Mouse (Mus musculus): ENCODE results near the gene Pcsk4. TPM values are rescaled to one million over a fixed set of nuclear protein-coding genes. Genes with fewer than 3 reads are reported as not detected.

Pcsk4 gene
- polyA plus RNA-seq, 1 experiment: 15.1 TPM

DNA sequence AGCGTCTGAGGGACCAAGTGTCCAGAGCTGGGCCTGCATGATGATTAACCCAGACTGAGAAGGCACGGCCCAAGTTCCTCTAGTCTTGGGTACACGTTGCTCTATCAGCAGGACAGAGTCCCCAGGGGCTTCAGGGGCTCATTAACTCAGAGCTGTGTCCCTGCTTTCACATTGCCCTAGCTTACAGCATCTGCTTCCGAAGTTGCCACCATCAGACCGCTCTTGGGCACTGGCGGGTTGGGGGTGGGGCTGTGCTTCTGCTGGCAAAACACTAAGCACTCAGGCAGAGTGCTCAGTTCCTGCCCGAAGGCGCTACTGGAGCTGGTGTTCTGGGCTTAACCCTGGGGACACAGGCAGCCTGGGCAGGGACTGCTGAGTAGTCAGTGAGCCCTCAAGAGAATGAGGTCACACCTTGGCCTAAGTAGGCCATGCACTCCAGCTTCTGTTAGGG is 47.4 kb downstream of the Pcsk4 start:
- Histone ChIP-seq H3K4me1 (peaks cover 59% of the 10 kb centered on the region), H3K4me3 (replicated peaks) (no peak overlapping the region), H3K9me3 (no peaks in the 10 kb centered on the region), H3K27me3 (replicated peaks) (no peaks in the 10 kb centered on the region), H3K36me3 (replicated peaks; ENCODE audit: low read length) (peaks cover 98% of the 10 kb centered on the region)
- TF ChIP-seq FLI1 (IDR thresholded peaks at IDR 0.05; ENCODE audit: low read length): no peak
- TF ChIP-seq GATA1 (IDR thresholded peaks at IDR 0.05; ENCODE audit: borderline replicate concordance, low read length): no peak

DNA sequence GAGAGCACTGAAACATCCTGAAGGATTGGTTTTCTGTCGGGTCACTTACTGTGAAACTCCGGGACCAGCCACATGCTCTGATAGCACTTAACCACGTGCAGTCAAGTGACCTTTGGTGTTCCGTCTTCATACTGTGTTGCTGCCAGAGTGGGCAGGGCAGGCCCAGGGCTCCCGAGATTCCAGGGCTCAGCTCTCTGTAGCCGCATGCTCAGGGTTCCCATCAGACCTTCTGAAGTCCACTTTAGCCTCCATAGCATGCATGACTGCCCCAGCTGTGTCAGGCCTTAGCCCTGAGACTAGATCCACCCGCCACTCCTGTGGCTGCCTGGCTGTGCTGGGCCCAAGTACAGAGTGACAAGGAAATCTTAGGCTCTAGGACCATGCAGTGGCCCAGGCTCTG is 48.0 kb downstream of the Pcsk4 start:
- Histone ChIP-seq H3K27me3 (replicated peaks) (no peaks in the 10 kb centered on the region), H3K9me3 (no peaks in the 10 kb centered on the region), H3K4me1 (peaks cover 55% of the 10 kb centered on the region), H3K36me3 (replicated peaks; ENCODE audit: low read length) (peaks cover 97% of the 10 kb centered on the region), H3K4me3 (replicated peaks) (no peak overlapping the region)
- TF ChIP-seq GATA1 (IDR thresholded peaks at IDR 0.05; ENCODE audit: borderline replicate concordance, low read length): no peak
- no peak for TF ChIP-seq FLI1 (IDR thresholded peaks at IDR 0.05; ENCODE audit: low read length)

DNA sequence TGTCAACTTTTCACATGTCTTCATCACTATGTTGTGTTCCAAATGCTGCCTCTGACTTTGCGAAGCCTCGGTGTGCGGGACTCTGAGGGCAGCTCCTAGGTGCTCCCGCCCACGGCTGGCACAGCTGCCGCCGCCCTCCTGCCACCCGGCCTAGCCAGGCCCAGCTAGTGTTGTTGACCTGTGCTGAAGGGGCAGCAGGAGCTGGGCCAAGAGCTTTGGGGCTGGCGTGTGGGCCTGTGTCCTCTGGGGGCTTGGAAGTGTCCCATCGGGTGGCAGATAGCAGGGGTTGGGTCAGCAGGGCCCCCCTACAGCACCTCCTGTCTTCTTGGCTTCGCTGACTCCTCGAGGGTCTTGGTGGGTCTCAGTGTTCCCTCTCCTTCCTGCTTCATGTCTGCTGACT is 50.0 kb downstream of the Pcsk4 start:
- no peak overlapping the region for H3K4me3 ChIP-seq (replicated peaks)
- no peaks in the 10 kb centered on the region for H3K9me3 ChIP-seq
- no peaks in the 10 kb centered on the region for H3K27me3 ChIP-seq (replicated peaks)
- peaks cover 96% of the 10 kb centered on the region for H3K36me3 ChIP-seq (replicated peaks; ENCODE audit: low read length)
- TF ChIP-seq FLI1 (IDR thresholded peaks at IDR 0.05; ENCODE audit: low read length) (no peak), GATA1 (IDR thresholded peaks at IDR 0.05; ENCODE audit: borderline replicate concordance, low read length) (no peak)
- peaks cover 62% of the 10 kb centered on the region for H3K4me1 ChIP-seq

DNA sequence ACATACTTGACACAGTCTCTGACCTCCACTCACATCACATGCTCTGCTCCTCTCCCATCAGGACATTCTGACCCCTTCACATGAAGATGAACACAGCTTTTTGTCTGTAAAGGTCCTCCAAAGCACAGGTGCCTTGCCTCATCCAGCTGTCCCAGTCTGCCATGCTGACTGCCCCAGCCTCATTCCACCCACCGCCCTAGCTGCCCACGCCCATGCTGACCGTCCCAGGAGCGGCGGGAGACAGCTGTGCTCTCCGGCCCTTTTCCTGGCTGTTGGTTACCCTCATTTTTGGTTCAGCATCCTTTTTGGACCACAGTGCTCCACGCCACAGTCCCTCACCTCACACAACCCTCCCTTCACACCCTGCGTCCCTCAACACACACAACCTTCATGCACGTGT is 50.9 kb downstream of the Pcsk4 start:
- Histone ChIP-seq H3K27me3 (replicated peaks) (no peaks in the 10 kb centered on the region), H3K36me3 (replicated peaks; ENCODE audit: low read length) (peaks cover 96% of the 10 kb centered on the region), H3K4me3 (replicated peaks) (peak overlapping the region; percentile 42), H3K9me3 (no peaks in the 10 kb centered on the region), H3K4me1 (peaks cover 65% of the 10 kb centered on the region)
- TF ChIP-seq GATA1 (IDR thresholded peaks at IDR 0.05; ENCODE audit: borderline replicate concordance, low read length) (no peak), FLI1 (IDR thresholded peaks at IDR 0.05; ENCODE audit: low read length) (no peak)

DNA sequence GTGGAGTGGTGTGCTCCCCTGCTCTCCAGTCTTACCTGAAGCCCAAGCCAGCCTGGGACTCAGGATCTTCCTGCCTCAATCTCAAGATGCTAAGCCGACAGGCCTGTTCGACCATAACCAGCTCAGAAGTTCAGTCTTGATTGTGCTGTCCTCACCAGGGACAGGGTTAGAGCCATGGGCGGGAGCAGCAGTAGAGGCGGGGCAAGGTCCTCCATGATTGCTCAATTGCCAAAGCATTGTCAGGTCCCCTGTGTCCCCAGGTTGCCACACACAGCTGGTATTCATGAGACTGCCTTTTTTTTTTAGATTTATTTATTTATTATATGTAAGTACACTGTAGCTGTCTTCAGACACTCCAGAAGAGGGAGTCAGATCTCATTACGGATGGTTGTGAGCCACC is 53.1 kb downstream of the Pcsk4 start:
- TF ChIP-seq GATA1 (IDR thresholded peaks at IDR 0.05; ENCODE audit: borderline replicate concordance, low read length): no peak
- no peak for TF ChIP-seq FLI1 (IDR thresholded peaks at IDR 0.05; ENCODE audit: low read length)
- Histone ChIP-seq H3K9me3 (no peaks in the 10 kb centered on the region), H3K4me3 (replicated peaks) (no peak overlapping the region), H3K27me3 (replicated peaks) (no peaks in the 10 kb centered on the region), H3K36me3 (replicated peaks; ENCODE audit: low read length) (peaks cover 91% of the 10 kb centered on the region), H3K4me1 (peaks cover 70% of the 10 kb centered on the region)

DNA sequence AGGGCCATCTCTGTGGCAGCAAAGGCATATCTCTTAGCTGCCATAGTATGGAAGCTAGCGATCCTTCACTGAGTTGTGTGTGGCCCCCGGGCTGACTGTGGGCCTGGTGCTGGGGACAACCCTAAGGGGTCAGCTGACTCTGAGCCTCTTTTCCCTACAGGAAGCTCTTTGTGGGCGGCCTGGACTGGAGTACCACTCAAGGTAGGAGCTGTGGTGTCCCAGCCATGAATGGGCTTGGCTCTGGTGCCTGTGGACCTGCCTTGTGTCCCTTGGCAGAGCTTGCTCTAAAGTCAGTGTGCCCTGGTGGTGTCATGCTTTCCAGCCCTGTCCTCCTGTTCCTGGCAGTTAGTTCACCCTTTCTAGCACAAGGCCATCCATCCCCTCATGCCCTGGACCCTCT is 55.5 kb downstream of the Pcsk4 start:
- H3K4me3 ChIP-seq (replicated peaks): peak overlapping the region; percentile 59
- peaks cover 88% of the 10 kb centered on the region for H3K36me3 ChIP-seq (replicated peaks; ENCODE audit: low read length)
- no peaks in the 10 kb centered on the region for H3K27me3 ChIP-seq (replicated peaks)
- TF ChIP-seq FLI1 (IDR thresholded peaks at IDR 0.05; ENCODE audit: low read length) (no peak), GATA1 (IDR thresholded peaks at IDR 0.05; ENCODE audit: borderline replicate concordance, low read length) (no peak)
- H3K9me3 ChIP-seq: no peaks in the 10 kb centered on the region
- H3K4me1 ChIP-seq: peaks cover 76% of the 10 kb centered on the region

DNA sequence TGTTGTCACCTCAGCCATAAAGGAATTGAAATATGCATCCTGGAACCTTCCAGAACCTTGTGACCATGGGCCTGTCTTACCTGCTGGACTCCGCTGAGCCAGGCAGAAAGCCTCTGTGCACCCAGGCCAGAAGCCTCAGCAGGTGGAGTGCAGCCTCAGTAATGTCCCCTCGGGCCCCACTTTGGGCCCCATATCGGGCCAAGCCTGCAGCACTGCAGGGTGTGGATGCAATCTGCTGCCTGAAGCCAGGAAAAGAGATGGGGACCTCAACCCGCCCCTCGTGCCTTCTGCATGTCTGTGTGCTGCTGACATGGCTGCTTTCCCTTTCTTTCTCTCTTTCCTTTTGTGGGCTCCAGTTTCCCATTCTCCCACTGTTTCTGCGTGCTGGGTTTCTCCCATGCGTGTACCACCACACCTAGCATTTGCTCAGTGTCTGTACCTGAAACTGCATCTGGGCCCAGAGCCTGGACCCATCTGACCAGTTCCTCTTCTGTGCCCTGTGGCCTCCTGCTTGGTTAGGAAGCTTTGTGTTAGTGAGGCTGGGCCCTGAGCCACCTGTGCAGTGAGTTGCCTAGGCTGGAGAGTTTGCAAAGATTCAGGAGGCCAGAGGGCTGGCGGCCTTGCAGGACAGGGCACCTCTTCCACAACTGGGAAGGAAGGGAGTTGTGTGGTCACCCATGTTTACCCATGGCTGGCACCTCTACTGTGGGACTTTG is 57.3 kb downstream of the Pcsk4 start:
- Histone ChIP-seq H3K4me1 (peaks cover 84% of the 10 kb centered on the region), H3K27me3 (replicated peaks) (no peaks in the 10 kb centered on the region), H3K4me3 (replicated peaks) (no peak overlapping the region), H3K9me3 (no peaks in the 10 kb centered on the region), H3K36me3 (replicated peaks; ENCODE audit: low read length) (peaks cover 85% of the 10 kb centered on the region)
- TF ChIP-seq GATA1 (IDR thresholded peaks at IDR 0.05; ENCODE audit: borderline replicate concordance, low read length): no peak

Other genes with a start within 250 kb of the Pcsk4 start
- 151 and 347 TPM in 2 replicates for gene Sbno2, start 223.9 kb downstream of the Pcsk4 start, polyA plus RNA-seq (2012; ENCODE audit: insufficient read depth, low replicate concordance)
- gene Stk11, start 213.7 kb downstream of the Pcsk4 start, polyA plus RNA-seq (2012; ENCODE audit: insufficient read depth, low replicate concordance): 153 and 200 TPM in 2 replicates
- gene Atp5d, start 190.9 kb downstream of the Pcsk4 start, polyA plus RNA-seq (2012; ENCODE audit: insufficient read depth, low replicate concordance): 1,192 and 1,533 TPM in 2 replicates
- gene Cbarp, start 188.7 kb downstream of the Pcsk4 start, polyA plus RNA-seq (2012; ENCODE audit: insufficient read depth, low replicate concordance): 4.8 and 11.7 TPM in 2 replicates
- 171 and 203 TPM in 2 replicates for gene Midn, start 181.2 kb downstream of the Pcsk4 start, polyA plus RNA-seq (2012; ENCODE audit: insufficient read depth, low replicate concordance)
- gene Cirbp, start 163.5 kb downstream of the Pcsk4 start, polyA plus RNA-seq (2012; ENCODE audit: insufficient read depth, low replicate concordance): 27.7 and 39.5 TPM in 2 replicates
- 3.0 and 7.7 TPM in 2 replicates for gene 1600002K03Rik, start 156.6 kb downstream of the Pcsk4 start, polyA plus RNA-seq (2012; ENCODE audit: insufficient read depth, low replicate concordance)
- 0.79 and 1.6 TPM in 2 replicates for gene Efna2, start 150.0 kb downstream of the Pcsk4 start, polyA plus RNA-seq (2012; ENCODE audit: insufficient read depth, low replicate concordance)
- 9.6 TPM in 2 replicates for gene Mum1, start 103.1 kb downstream of the Pcsk4 start, polyA plus RNA-seq (2012; ENCODE audit: insufficient read depth, low replicate concordance)
- 226 and 551 TPM in 2 replicates for gene Ndufs7, start 80.4 kb downstream of the Pcsk4 start, polyA plus RNA-seq (2012; ENCODE audit: insufficient read depth, low replicate concordance)
- 3.2 and 11.3 TPM in 2 replicates for gene Gamt, start 68.5 kb downstream of the Pcsk4 start, polyA plus RNA-seq (2012; ENCODE audit: insufficient read depth, low replicate concordance)
- gene Dazap1, start 68.0 kb downstream of the Pcsk4 start, polyA plus RNA-seq (2012; ENCODE audit: insufficient read depth, low replicate concordance): 384 and 552 TPM in 2 replicates
- 7,349 and 10,126 TPM in 2 replicates for gene Rps15, start 37.0 kb downstream of the Pcsk4 start, polyA plus RNA-seq (2012; ENCODE audit: insufficient read depth, low replicate concordance)
- gene Apc2, start 33.5 kb downstream of the Pcsk4 start, polyA plus RNA-seq (2012; ENCODE audit: insufficient read depth, low replicate concordance): 0.92 and 4.5 TPM in 2 replicates
- gene 2310011J03Rik, start 9.0 kb downstream of the Pcsk4 start, polyA plus RNA-seq (2012; ENCODE audit: insufficient read depth, low replicate concordance): 62.0 and 88.2 TPM in 2 replicates
- gene Reep6, start 455 bp upstream of the Pcsk4 start, polyA plus RNA-seq (2012; ENCODE audit: insufficient read depth, low replicate concordance): 19.0 and 21.1 TPM in 2 replicates
- 27.2 and 34.8 TPM in 2 replicates for gene Adamtsl5, start 18.9 kb upstream of the Pcsk4 start, polyA plus RNA-seq (2012; ENCODE audit: insufficient read depth, low replicate concordance)
- not detected in 2 replicates for gene Plk5, start 27.0 kb upstream of the Pcsk4 start, polyA plus RNA-seq (2012; ENCODE audit: insufficient read depth, low replicate concordance)
- 17.2 and 29.0 TPM in 2 replicates for gene Mex3d, start 58.2 kb upstream of the Pcsk4 start, polyA plus RNA-seq (2012; ENCODE audit: insufficient read depth, low replicate concordance)
- gene Mbd3, start 70.1 kb upstream of the Pcsk4 start, polyA plus RNA-seq (2012; ENCODE audit: insufficient read depth, low replicate concordance): 199 and 247 TPM in 2 replicates
- gene Uqcr11, start 77.3 kb upstream of the Pcsk4 start, polyA plus RNA-seq (2012; ENCODE audit: insufficient read depth, low replicate concordance): 441 and 1,591 TPM in 2 replicates
- 168 and 304 TPM in 2 replicates for gene Tcf3, start 104.1 kb upstream of the Pcsk4 start, polyA plus RNA-seq (2012; ENCODE audit: insufficient read depth, low replicate concordance)
- gene Onecut3, start 165.3 kb upstream of the Pcsk4 start, polyA plus RNA-seq (2012; ENCODE audit: insufficient read depth, low replicate concordance): not detected in 2 replicates
- gene Atp8b3, start 209.6 kb upstream of the Pcsk4 start, polyA plus RNA-seq (2012; ENCODE audit: insufficient read depth, low replicate concordance): 0.49 TPM in 1 of 2 replicates, not detected in the other
- 81.2 and 149 TPM in 2 replicates for gene Rexo1, start 232.1 kb upstream of the Pcsk4 start, polyA plus RNA-seq (2012; ENCODE audit: insufficient read depth, low replicate concordance)
- 35.6 and 98.1 TPM in 2 replicates for gene Klf16, start 247.8 kb upstream of the Pcsk4 start, polyA plus RNA-seq (2012; ENCODE audit: insufficient read depth, low replicate concordance)

Measured in megakaryocyte, embryonic 14.5 days (primary cell).